In genomic region chr11:77967114-77967513, GRCm38 (mm10) we compare ENCODE assay signal across 9 mouse cellular contexts. TPM values are rescaled to one million over a fixed set of nuclear protein-coding genes. Genes with fewer than 3 reads are reported as not detected.
A peak's percentile ranks its signal among the peaks of the same experiment; 100 is the strongest.
DNase-seq lines count a peak whose midpoint lies in the region; ATAC-seq lines count a peak whose summit lies in the region.
"Had no signal": no experiment of that assay in that cellular context is flagged by ENCODE, and none has a peak within 500 bp of the region (broad histone marks: within the 10 kb centered on the region; RNA-seq: fewer than 3 reads in every experiment).

No protein-coding gene starts in this region.

- DNase-seq in hindbrain, embryonic 11.5 days (ENCODE audit: low spot score), result peak; percentile 92
- DNase-seq in T-cell, adult 2 months (ENCODE audit: low spot score), result peak; percentile 47
- DNase-seq in embryo, embryonic 10.5 days (ENCODE audit: low spot score), result peak; percentile 93
- DNase-seq in left cerebral cortex, adult 11 months (ENCODE audit: low spot score), result peak; percentile 59
- DNase-seq in telencephalon, adult 2 months (ENCODE audit: low read depth, low spot score), result peak; percentile 55

- no peaks in the 10 kb centered on the region for H3K9me3 ChIP-seq in hindbrain, embryonic 11.5 days (ENCODE audit: control insufficient read depth, low read length)
- no peaks in the 10 kb centered on the region for H3K9me3 ChIP-seq in hindbrain, embryonic 13.5 days
- H3K9me3 ChIP-seq in heart, embryonic 12.5 days (replicated peaks), result no peaks in the 10 kb centered on the region
- H3K9me3 ChIP-seq: liver, embryonic 15.5 days had no signal

- no peak for ATAC-seq in hindbrain, embryonic 11.5 days (ENCODE audit: low FRiP score)
- no peak for ATAC-seq in hindbrain, embryonic 13.5 days (ENCODE audit: low FRiP score)
- ATAC-seq in heart, embryonic 12.5 days (ENCODE audit: insufficient number of reproducible peaks, low FRiP score), result 0 out of 2 replicates have a peak, but pooled peaks have one; percentile 24
- ATAC-seq in monocyte, adult 5-6 weeks (replicated peaks; ENCODE audit: insufficient number of reproducible peaks, low FRiP score, low TSS enrichment, poor library complexity, severe bottlenecking), result peak; percentile 64; the same call in 1 of the 2 replicates

- peaks cover 19% of the 10 kb centered on the region for H3K4me1 ChIP-seq in hindbrain, embryonic 11.5 days (replicated peaks; ENCODE audit: control insufficient read depth, insufficient read depth, low read length)
- H3K4me1 ChIP-seq in hindbrain, embryonic 13.5 days (replicated peaks), result peaks cover 27% of the 10 kb centered on the region
- H3K4me1 ChIP-seq in heart, embryonic 12.5 days (replicated peaks), result peaks cover 19% of the 10 kb centered on the region
- H3K4me1 ChIP-seq: liver, embryonic 15.5 days had no signal

- no peaks in the 10 kb centered on the region for H3K36me3 ChIP-seq in hindbrain, embryonic 11.5 days (ENCODE audit: control insufficient read depth, insufficient read depth, low read length)
- H3K36me3 ChIP-seq in hindbrain, embryonic 13.5 days, result peaks cover 21% of the 10 kb centered on the region
- no peaks in the 10 kb centered on the region for H3K36me3 ChIP-seq in heart, embryonic 12.5 days
- H3K36me3 ChIP-seq: liver, embryonic 15.5 days had no signal

- H3K4me3 ChIP-seq in hindbrain, embryonic 11.5 days (ENCODE audit: low read depth, low read length), result no peak overlapping the region
- H3K4me3 ChIP-seq in hindbrain, embryonic 13.5 days, result no peak overlapping the region
- H3K4me3 ChIP-seq in heart, embryonic 12.5 days, result no peak overlapping the region
- H3K4me3 ChIP-seq: liver, embryonic 15.5 days had no signal

- peaks cover 18% of the 10 kb centered on the region for H3K27me3 ChIP-seq in hindbrain, embryonic 11.5 days (ENCODE audit: control insufficient read depth, insufficient read depth, low read length)
- peaks cover 56% of the 10 kb centered on the region for H3K27me3 ChIP-seq in hindbrain, embryonic 13.5 days
- peaks cover 48% of the 10 kb centered on the region for H3K27me3 ChIP-seq in heart, embryonic 12.5 days (replicated peaks)

- H3K4me2 ChIP-seq in hindbrain, embryonic 11.5 days (replicated peaks; ENCODE audit: low read depth, low read length), result no peak overlapping the region
- H3K4me2 ChIP-seq in hindbrain, embryonic 13.5 days, result no peak overlapping the region
- H3K4me2 ChIP-seq in heart, embryonic 12.5 days, result no peak overlapping the region
- H3K4me2 ChIP-seq: liver, embryonic 15.5 days had no signal

- H3K27ac ChIP-seq in hindbrain, embryonic 11.5 days (ENCODE audit: low read depth, low read length), result no peak overlapping the region
- no peak overlapping the region for H3K27ac ChIP-seq in hindbrain, embryonic 13.5 days
- no peak overlapping the region for H3K27ac ChIP-seq in heart, embryonic 12.5 days (ENCODE audit: poor library complexity, severe bottlenecking)
- H3K27ac ChIP-seq: liver, embryonic 15.5 days had no signal

- no peak overlapping the region for H3K9ac ChIP-seq in hindbrain, embryonic 11.5 days (ENCODE audit: low read depth, low read length)
- H3K9ac ChIP-seq in hindbrain, embryonic 13.5 days, result no peak overlapping the region
- H3K9ac ChIP-seq in heart, embryonic 12.5 days, result no peak overlapping the region
- H3K9ac ChIP-seq: liver, embryonic 15.5 days had no signal

- WGBS in hindbrain, embryonic 11.5 days, result 2% methylated on average over 4 of the region's 4 CpGs
- 1% methylated on average over 4 of the region's 4 CpGs for whole genome bisulfite sequencing in hindbrain, embryonic 13.5 days
- WGBS in heart, embryonic 12.5 days, result 2% methylated on average over 4 of the region's 4 CpGs

RNA-seq across cellular contexts. Expression of gene Phf12, which starts 15.4 kb away (rescaled TPM):
- polyA plus RNA-seq in hindbrain, embryonic 11.5 days (2014; fragmentation: Nextera tagmentation; extraction: Ambion mirVana), result 16.9 and 20.2 TPM in 2 replicates
- 18.9 and 21.2 TPM in 2 replicates for polyA plus RNA-seq in hindbrain, embryonic 13.5 days (2015; fragmentation: Nextera tagmentation; extraction: Ambion mirVana)
- 17.0 and 17.7 TPM in 2 replicates for polyA plus RNA-seq in heart, embryonic 12.5 days (2016; fragmentation: Nextera tagmentation; extraction: Ambion mirVana)
- 34.9 to 44.3 TPM (median 43.9 TPM) in 3 replicates for total RNA-seq in monocyte, adult 5-6 weeks (2017)

RNA-seq across cellular contexts. Expression of gene Sez6, which starts 36.5 kb away (rescaled TPM):
- 13.3 TPM in 2 replicates for polyA plus RNA-seq in hindbrain, embryonic 11.5 days (2014; fragmentation: Nextera tagmentation; extraction: Ambion mirVana)
- polyA plus RNA-seq in hindbrain, embryonic 13.5 days (2015; fragmentation: Nextera tagmentation; extraction: Ambion mirVana), result 112 and 121 TPM in 2 replicates
- 0.18 TPM in 1 of 2 replicates, not detected in the other for polyA plus RNA-seq in heart, embryonic 12.5 days (2016; fragmentation: Nextera tagmentation; extraction: Ambion mirVana)
- not detected in 3 replicates for total RNA-seq in monocyte, adult 5-6 weeks (2017)

Comparison
In these comparisons a context has a peak if more than half of its experiments do, and no peak if none do; other contexts are left out.
1. ATAC-seq: peak in heart, embryonic 12.5 days (single experiment) and monocyte, adult 5-6 weeks (single experiment); none in hindbrain, embryonic 11.5 days (single experiment) and hindbrain, embryonic 13.5 days (single experiment).
2. RNA of gene Sez6, which starts 36.5 kb away (polyA plus RNA-seq): 112 to 121 TPM in hindbrain, embryonic 13.5 days and 13.3 TPM in hindbrain, embryonic 11.5 days; 0.18 TPM in heart, embryonic 12.5 days; every median in the first group is over 10 times any median in the second.
3. Peak in every context shown above with its lines, with median percentiles within 50 percentile points of each other: DNase-seq.